Mouse (Mus musculus): ENCODE results near the gene Cct5.
"Not testable (repeated sequence)": the region's sequence is repeated elsewhere in the genome, so short reads cannot be mapped to it uniquely, and the experiment has no call there.

Cct5 gene

GRCm38 (mm10) chr15:31601279-31601645, 342 bp downstream of the Cct5 start:
- no peak for DNase-seq (ENCODE audit: low read depth, low spot score)

DNA sequence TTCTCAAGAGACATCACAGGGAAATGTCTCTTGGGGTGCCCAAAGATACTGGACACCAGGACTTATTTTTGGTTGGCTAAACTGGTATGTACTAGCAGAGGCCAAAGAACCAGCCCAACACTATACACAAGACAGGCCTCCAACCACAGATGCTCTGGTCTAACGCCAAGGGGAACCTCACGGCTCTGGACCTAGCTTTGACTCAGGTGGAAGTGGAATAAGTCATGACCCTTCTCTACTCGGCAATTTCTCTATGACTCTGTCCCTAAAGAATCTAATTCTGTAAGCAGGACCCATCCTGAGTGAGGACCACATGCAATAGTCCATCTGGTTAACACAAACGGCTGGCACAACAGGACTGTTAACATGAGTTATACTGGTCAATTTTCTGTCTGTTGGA, 1.8 kb downstream of the Cct5 start:
- DNase-seq (ENCODE audit: low read depth, low spot score): peak; percentile 47

GRCm38 (mm10) chr15:31595651-31596050, 6.0 kb downstream of the Cct5 start:
- DNase-seq (ENCODE audit: low read depth, low spot score): no peak

- no peak for DNase-seq (ENCODE audit: low read depth, low spot score)
Measured at GRCm38 (mm10) chr15:31594260-31594659, 7.3 kb downstream of the Cct5 start.

- no peak for DNase-seq (ENCODE audit: low read depth, low spot score)
Measured at GRCm38 (mm10) chr15:31592531-31592930, 9.1 kb downstream of the Cct5 start.

GRCm38 (mm10) chr15:31590176-31590575, 11.4 kb downstream of the Cct5 start:
- DNase-seq (ENCODE audit: low read depth, low spot score): no peak

GRCm38 (mm10) chr15:31588989-31589640, 12.5 kb downstream of the Cct5 start:
- DNase-seq (ENCODE audit: low read depth, low spot score): peak; percentile 47

DNA sequence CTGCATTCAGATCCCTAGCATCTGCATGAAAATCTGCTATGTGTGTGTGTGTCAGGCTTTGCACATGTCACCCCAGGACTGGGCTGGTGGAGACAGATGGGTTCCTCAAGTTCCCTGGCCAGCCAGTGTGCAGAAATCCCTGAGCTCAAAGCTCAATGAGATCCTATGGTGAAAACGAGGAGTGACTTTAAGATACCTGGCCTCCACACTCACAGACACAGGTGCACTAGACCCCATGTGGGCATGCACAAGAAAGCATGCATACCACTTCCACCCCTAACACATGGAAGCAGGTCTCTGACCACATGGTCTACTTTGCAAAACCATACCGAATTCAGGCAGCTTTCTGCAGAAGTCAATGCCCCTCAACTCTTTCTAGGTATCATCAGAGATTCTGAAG, 13.8 kb downstream of the Cct5 start:
- no peak for DNase-seq (ENCODE audit: low read depth, low spot score)

DNA sequence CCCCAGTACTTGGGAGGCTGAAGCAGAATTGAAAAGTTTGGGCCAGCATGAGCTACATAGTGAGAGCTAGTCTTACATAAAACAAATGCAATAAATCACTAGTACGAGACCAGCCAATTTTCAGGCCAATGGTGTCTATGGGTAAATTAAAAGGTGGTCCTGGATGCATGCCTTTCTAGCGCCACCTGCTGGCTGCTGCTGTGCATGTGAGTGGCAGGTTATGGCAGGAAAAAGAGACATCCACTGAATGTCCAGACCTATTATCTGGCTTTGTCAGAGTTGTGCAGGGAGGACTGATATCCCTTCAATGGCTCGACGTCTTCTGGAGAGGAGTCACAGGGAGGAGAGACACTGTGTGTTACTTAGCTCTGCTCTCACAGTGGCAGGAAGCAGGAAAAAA, 15.1 kb downstream of the Cct5 start:
- peak; percentile 89 for DNase-seq (ENCODE audit: low read depth, low spot score)

DNA sequence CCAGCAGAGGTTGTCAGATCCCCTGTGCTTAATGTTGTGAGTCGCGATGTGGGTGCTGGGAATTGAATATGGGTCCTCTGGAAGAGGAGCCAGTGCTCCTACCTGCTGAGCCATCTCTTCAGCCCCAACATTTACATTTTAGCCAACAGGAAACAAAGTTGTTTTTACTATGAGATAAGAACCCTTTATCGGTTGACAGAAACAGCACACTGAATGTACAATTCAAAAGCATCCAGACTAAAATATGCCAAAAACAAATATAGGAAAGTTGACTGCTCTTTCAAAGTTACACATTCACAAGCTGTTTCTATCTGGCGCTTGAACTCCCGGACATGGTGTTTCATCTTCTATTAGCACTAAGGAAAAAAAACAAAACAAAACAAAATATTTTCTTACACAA, 15.5 kb downstream of the Cct5 start:
- DNase-seq (ENCODE audit: low read depth, low spot score): no peak

DNA sequence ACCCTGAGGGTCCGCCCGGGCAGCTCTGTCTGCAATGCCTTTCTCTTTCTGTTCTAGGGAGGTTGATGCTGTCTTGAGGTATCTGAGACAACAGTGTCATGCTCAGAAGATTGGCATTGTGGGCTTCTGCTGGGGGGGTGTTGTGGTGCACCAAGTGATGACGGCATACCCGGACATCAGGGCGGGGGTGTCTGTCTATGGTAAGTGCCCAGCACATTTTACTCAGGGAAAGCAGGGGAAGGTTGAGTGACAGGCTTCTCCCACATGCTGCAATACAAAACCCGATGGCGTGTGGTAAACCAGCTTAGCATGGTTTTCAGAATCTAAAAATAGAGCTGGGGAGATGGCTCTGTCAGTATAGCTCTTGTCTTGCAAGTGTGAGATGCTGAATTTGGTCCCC, 16.4 kb downstream of the Cct5 start:
- no peak for DNase-seq (ENCODE audit: low read depth, low spot score)

GRCm38 (mm10) chr15:31583304-31584085, 18.1 kb downstream of the Cct5 start:
- DNase-seq (ENCODE audit: low read depth, low spot score): peak; percentile 57

DNA sequence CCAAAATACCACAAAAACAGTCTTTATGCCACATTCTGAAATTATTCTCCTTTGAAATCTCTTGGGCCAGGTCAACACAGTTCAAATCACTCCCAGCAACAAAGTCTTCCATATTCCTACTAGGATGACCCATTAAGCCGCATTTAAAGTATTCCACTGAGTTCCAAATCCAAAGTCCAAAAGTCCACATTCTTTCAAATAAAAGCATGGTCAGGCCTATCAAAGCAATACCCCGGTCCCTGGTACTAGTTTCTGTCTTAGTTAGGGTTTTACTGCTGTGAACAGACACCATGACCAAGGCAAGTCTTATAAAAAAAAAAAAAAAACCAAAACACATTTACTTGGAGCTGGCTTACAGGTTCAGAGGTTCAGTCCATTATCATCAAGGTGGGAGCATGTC, 20.5 kb downstream of the Cct5 start:
- DNase-seq (ENCODE audit: low read depth, low spot score): not testable (repeated sequence)

GRCm38 (mm10) chr15:31576076-31576475, 25.5 kb downstream of the Cct5 start:
- no peak for DNase-seq (ENCODE audit: low read depth, low spot score)

GRCm38 (mm10) chr15:31573692-31574091, 27.9 kb downstream of the Cct5 start:
- no peak for DNase-seq (ENCODE audit: low read depth, low spot score)

DNA sequence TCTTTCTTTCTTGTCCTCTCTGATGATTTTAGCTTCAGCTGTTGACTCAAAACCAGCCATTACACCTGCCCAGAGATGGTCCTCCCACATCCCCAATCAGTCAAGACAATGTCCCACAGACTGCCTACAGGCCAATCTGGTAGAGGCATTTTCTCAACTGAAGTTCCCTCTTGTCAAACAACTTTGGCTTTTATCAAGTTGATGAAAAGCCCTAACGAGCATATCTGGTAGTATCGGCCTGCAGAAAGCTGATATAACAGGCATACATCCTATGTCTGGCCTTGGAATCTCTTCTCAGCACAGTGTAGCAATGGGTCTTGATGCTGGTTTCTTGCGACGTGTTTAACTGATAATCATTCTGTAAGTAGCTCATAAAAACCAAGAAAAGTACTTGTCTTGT, 28.3 kb downstream of the Cct5 start:
- no peak for DNase-seq (ENCODE audit: low read depth, low spot score)

GRCm38 (mm10) chr15:31571906-31572722, 29.5 kb downstream of the Cct5 start:
- DNase-seq (ENCODE audit: low read depth, low spot score): no peak

DNA sequence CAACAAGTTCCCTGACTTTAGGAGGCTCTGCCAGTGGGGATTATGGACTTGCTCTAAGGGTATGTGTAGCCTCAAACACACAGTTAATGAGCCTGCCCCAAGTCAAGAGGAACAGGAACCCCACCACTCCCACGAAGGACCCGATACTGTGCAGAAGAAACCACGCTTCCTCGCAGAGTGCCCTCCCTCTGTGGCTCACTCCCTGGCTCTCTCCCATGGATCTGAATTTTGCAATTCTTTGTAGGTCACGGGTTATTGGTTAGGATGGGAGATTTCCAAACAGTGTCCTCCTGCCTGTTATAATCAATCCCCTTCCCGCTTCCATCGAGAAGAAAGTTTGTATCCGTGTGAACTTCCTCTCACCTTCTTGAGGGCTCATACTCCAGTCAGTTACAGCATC, 30.6 kb downstream of the Cct5 start:
- no peak for DNase-seq (ENCODE audit: low read depth, low spot score)

DNA sequence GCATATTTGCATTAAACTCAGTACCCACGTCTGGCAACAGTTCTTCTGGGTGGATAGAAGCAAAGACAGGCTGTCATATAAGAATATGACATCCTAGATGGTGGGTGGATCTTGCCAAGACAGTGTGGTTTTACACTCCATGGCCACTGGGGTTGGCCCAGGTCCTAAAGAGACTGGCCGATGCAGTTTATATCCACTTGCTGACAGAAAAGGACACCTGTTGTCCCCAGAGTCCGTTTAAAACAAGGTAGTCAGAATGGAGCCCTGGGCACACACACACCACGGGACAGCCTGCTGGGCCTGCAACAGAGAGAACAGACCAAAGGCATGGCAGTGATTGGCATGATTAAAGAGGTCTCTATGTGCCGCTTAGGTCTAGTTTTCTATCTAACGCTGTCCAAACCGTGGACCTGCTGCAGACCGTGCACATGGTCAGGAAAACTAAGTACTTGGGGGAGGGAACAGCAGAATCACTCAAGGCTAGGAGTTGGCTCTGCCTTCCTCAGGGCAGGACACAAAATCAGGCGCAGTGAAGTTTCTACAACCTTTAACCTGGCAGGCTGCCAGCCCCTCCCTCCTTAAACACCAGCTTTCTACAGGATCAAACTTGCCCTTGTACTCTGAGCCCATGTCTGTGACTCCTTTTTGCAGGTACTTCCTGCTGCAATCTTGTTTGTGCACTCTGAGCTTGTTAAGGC, 32.1 kb downstream of the Cct5 start:
- DNase-seq (ENCODE audit: low read depth, low spot score): peak; percentile 48

DNA sequence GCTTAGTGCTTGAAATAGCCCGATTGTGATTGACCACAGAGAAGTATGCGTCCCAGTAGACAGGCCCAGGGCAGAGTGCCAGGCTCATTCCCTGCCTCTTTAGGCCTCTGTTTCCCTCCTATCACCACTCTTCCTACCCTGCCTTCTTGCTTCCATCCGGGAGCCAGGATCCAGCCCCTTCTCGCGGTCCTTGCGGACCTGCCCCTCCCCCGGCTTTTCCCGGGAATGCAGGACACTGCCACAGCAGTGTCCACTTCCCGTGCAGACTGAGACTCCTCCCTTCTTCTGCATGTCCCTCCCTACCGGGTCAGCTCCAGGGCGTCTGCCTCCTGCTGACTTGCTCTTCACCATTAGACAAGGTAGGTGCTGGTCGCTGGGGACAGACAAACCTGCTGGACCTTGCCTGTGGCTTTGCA, 33.0 kb downstream of the Cct5 start:
- no peak for DNase-seq (ENCODE audit: low read depth, low spot score)

GRCm38 (mm10) chr15:31567431-31567830, 34.2 kb downstream of the Cct5 start:
- no peak for DNase-seq (ENCODE audit: low read depth, low spot score)

DNA sequence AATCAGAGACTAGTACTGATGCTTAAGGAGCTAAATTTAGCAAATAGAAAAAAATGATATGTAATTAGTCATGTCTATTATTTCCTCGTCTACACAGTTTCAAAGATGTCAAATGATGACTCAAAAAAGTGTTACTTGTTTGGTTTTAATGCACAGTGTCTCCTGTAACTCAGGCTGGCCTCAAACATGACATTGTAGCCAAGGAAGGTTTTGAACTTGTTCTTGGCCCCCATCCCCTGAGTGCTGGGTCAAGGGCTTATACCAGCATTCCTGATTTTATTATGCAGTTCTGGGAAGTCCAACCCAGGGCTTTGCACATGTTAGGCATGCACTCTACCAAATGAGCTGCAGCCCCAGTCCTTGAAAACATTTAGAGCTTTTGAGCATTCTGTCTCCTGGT, 35.8 kb downstream of the Cct5 start:
- DNase-seq (ENCODE audit: low read depth, low spot score): no peak
